Mouse (Mus musculus): ENCODE measurements around the gene Gcc1. TPM values are rescaled to one million over a fixed set of nuclear protein-coding genes. Genes with fewer than 3 reads are reported as not detected.

Gene Gcc1
- total and polyA plus RNA-seq, 3 experiments, result 4.4 to 7.4 (median 7.2) TPM

GRCm38 (mm10) chr6:28369966-28370683 lies 58.1 kb downstream of the Gcc1 start:
- Histone ChIP-seq H3K9me3 (replicated peaks; ENCODE audit: low read length) (no peaks in the 10 kb centered on the region), H3K36me3 (replicated peaks in 1 of 2; ENCODE audit: control insufficient read depth in 1 of 2, insufficient read depth in 1 of 2, low read length in 1 of 2) (no peaks in the 10 kb centered on the region), H3K4me2 (ENCODE audit: insufficient read depth, low read depth, poor library complexity, severe bottlenecking) (no peak overlapping the region), H3K9ac (ENCODE audit: insufficient read depth, low read depth) (no peak overlapping the region), H3K4me3 (replicated peaks in 1 of 3; ENCODE audit: low read depth in 2 of 3, low read length in 2 of 3, poor library complexity in 1 of 3) (no peak overlapping the region), H3K27me3 (replicated peaks) (no peaks in the 10 kb centered on the region), H3K27ac (ENCODE audit: insufficient read depth, low read depth) (no peak overlapping the region), H3K4me1 (ENCODE audit: control insufficient read depth in 1 of 2, insufficient read depth in 2 of 2) (0 out of 4 replicates have a peak, but pooled peaks cover 0 to 2% of the 10 kb centered on the region in 2 experiments), H3K79me2 (replicated peaks; ENCODE audit: control insufficient read depth, extremely low read depth, insufficient read depth, poor library complexity, severe bottlenecking) (no peaks in the 10 kb centered on the region)
- in situ Hi-C loops (cut with MboI; ENCODE audit: low pct_ligation_motif_present, low pct_unique_long_range_greater_than_20kb, low sequenced_read_pairs) (no loop called here), dilution Hi-C loops (cut with MboI; ENCODE audit: extremely low pct_ligation_motif_present, extremely low pct_unique_long_range_greater_than_20kb, low sequenced_read_pairs) (no loop called here)
- no peak for DNase-seq (ENCODE audit: extremely low read depth)
- TF ChIP-seq ZNF384 (IDR thresholded peaks at IDR 0.05; ENCODE audit: low read depth, low read length), result no peak

- Histone ChIP-seq H3K4me2 (ENCODE audit: insufficient read depth, low read depth, poor library complexity, severe bottlenecking) (no peak overlapping the region), H3K27me3 (replicated peaks) (no peaks in the 10 kb centered on the region), H3K9ac (ENCODE audit: insufficient read depth, low read depth) (no peak overlapping the region), H3K27ac (ENCODE audit: insufficient read depth, low read depth) (no peak overlapping the region), H3K36me3 (replicated peaks in 1 of 2; ENCODE audit: control insufficient read depth in 1 of 2, insufficient read depth in 1 of 2, low read length in 1 of 2) (no peaks in the 10 kb centered on the region), H3K9me3 (replicated peaks; ENCODE audit: low read length) (no peaks in the 10 kb centered on the region), H3K4me1 (ENCODE audit: control insufficient read depth in 1 of 2, insufficient read depth in 2 of 2) (0 out of 4 replicates have a peak, but pooled peaks cover 0 to 2% of the 10 kb centered on the region in 2 experiments), H3K79me2 (replicated peaks; ENCODE audit: control insufficient read depth, extremely low read depth, insufficient read depth, poor library complexity, severe bottlenecking) (no peaks in the 10 kb centered on the region), H3K4me3 (replicated peaks in 1 of 3; ENCODE audit: low read depth in 2 of 3, low read length in 2 of 3, poor library complexity in 1 of 3) (no peak overlapping the region)
- in situ Hi-C loops (cut with MboI; ENCODE audit: low pct_ligation_motif_present, low pct_unique_long_range_greater_than_20kb, low sequenced_read_pairs) (no loop called here), dilution Hi-C loops (cut with MboI; ENCODE audit: extremely low pct_ligation_motif_present, extremely low pct_unique_long_range_greater_than_20kb, low sequenced_read_pairs) (no loop called here)
- TF ChIP-seq ZMIZ1 (IDR thresholded peaks at IDR 0.05; ENCODE audit: low read depth, low read length) (no peak), NELFE (IDR thresholded peaks at IDR 0.05; ENCODE audit: low read depth, low read length) (no peak), POLR2A (IDR thresholded peaks at IDR 0.05; ENCODE audit: low read depth, low read length) (no peak), ZKSCAN1 (IDR thresholded peaks at IDR 0.05; ENCODE audit: borderline replicate concordance, low read depth, low read length) (no peak), ZNF384 (IDR thresholded peaks at IDR 0.05; ENCODE audit: low read depth, low read length) (no peak), E2F4 (IDR thresholded peaks at IDR 0.05; ENCODE audit: insufficient replicate concordance, low read depth, low read length) (no peak), TCF12 (IDR thresholded peaks at IDR 0.05; ENCODE audit: low read depth, low read length) (no peak), EP300 (IDR thresholded peaks at IDR 0.05; ENCODE audit: low read length) (no peak), SMC3 (IDR thresholded peaks at IDR 0.05; ENCODE audit: low read depth, low read length) (no peak), CTCF (conservative IDR thresholded peaks at IDR 0.05 in 1 of 2, IDR thresholded peaks at IDR 0.05 in 1 of 2; ENCODE audit: low read depth in 2 of 2, low read length in 2 of 2) (no peak), NRF1 (IDR thresholded peaks at IDR 0.05; ENCODE audit: low read depth, low read length) (no peak), GABPA (IDR thresholded peaks at IDR 0.05; ENCODE audit: insufficient replicate concordance, low read depth, low read length) (no peak), MEF2A (IDR thresholded peaks at IDR 0.05; ENCODE audit: borderline replicate concordance, low read depth, low read length) (no peak)
- DNase-seq (ENCODE audit: extremely low read depth), result no peak
Measured at GRCm38 (mm10) chr6:28367575-28367974, 60.6 kb downstream of the Gcc1 start.

Other genes with a start within 250 kb of the Gcc1 start
- gene Zfp800, start 30.4 kb downstream of the Gcc1 start, total RNA-seq (2012; rRNA removed), result 19.5 and 23.8 TPM in 2 replicates
- gene Zfp800, start 30.4 kb downstream of the Gcc1 start, total RNA-seq (2014; rRNA removed), result 49.5 and 50.0 TPM in 2 replicates
- 15.0 and 19.1 TPM in 2 replicates for gene Zfp800, start 30.4 kb downstream of the Gcc1 start, polyA plus RNA-seq (2012; ENCODE audit: insufficient read length, low read depth)
- 59.6 and 67.3 TPM in 2 replicates for gene Arf5, start 4.8 kb downstream of the Gcc1 start, total RNA-seq (2012; rRNA removed)
- 77.5 and 99.7 TPM in 2 replicates for gene Arf5, start 4.8 kb downstream of the Gcc1 start, total RNA-seq (2014; rRNA removed)
- gene Arf5, start 4.8 kb downstream of the Gcc1 start, polyA plus RNA-seq (2012; ENCODE audit: insufficient read length, low read depth), result 101 and 104 TPM in 2 replicates
- not detected in 2 replicates for gene Fscn3, start 601 bp downstream of the Gcc1 start, total RNA-seq (2012; rRNA removed)
- not detected in 2 replicates for gene Fscn3, start 601 bp downstream of the Gcc1 start, total RNA-seq (2014; rRNA removed)
- gene Fscn3, start 601 bp downstream of the Gcc1 start, polyA plus RNA-seq (2012; ENCODE audit: insufficient read length, low read depth), result not detected in 2 replicates
- gene Pax4, start 21.0 kb upstream of the Gcc1 start, total RNA-seq (2012; rRNA removed), result not detected in 2 replicates
- gene Pax4, start 21.0 kb upstream of the Gcc1 start, total RNA-seq (2014; rRNA removed), result not detected in 2 replicates
- not detected in 2 replicates for gene Pax4, start 21.0 kb upstream of the Gcc1 start, polyA plus RNA-seq (2012; ENCODE audit: insufficient read length, low read depth)
- 288 and 377 TPM in 2 replicates for gene Snd1, start 46.7 kb upstream of the Gcc1 start, total RNA-seq (2012; rRNA removed)
- 80.1 and 83.7 TPM in 2 replicates for gene Snd1, start 46.7 kb upstream of the Gcc1 start, total RNA-seq (2014; rRNA removed)
- 197 and 210 TPM in 2 replicates for gene Snd1, start 46.7 kb upstream of the Gcc1 start, polyA plus RNA-seq (2012; ENCODE audit: insufficient read length, low read depth)

All from CH12.LX (cell line).